Mouse (Mus musculus): Measurements from ENCODE around the gene Mmp9. TPM values are rescaled to one million over a fixed set of nuclear protein-coding genes. Genes with fewer than 3 reads are reported as not detected.

Gene Mmp9
- total and polyA plus RNA-seq, 3 experiments = 0.63 to 0.82 TPM; not detected in 1

- no peaks in the 10 kb centered on the region for H3K36me3 ChIP-seq (replicated peaks)
- H3K4me1 ChIP-seq (ENCODE audit: insufficient read depth, low read depth, low read length) = no peaks in the 10 kb centered on the region
- H3K4me3 ChIP-seq (ENCODE audit: low read depth, low read length) = no peak overlapping the region
- H3K27me3 ChIP-seq (ENCODE audit: insufficient read depth, low read length) = peaks cover 24% of the 10 kb centered on the region
- TF ChIP-seq GATA1 (IDR thresholded peaks at IDR 0.05; ENCODE audit: borderline replicate concordance, low read length) (no peak), GATA2 (IDR thresholded peaks at IDR 0.05; ENCODE audit: borderline replicate concordance, low read depth, low read length) (no peak), CTCF (IDR thresholded peaks at IDR 0.05; ENCODE audit: low read depth, low read length) (no peak), POLR2AphosphoS5 (IDR thresholded peaks at IDR 0.05; ENCODE audit: insufficient replicate concordance, low read depth, low read length) (no peak), TAL1 (conservative IDR thresholded peaks at IDR 0.05; ENCODE audit: low read depth, low read length) (no peak)
- DNase-seq (ENCODE audit: low spot score) = no peak
- no peak for ATAC-seq (ENCODE audit: extremely low read depth, insufficient number of reproducible peaks, low FRiP score, poor library complexity, severe bottlenecking)
- no peaks in the 10 kb centered on the region for H3K9me3 ChIP-seq (replicated peaks)
Observed at GRCm38 (mm10) chr2:164930706-164931581, 9.6 kb upstream of the Mmp9 start.

DNA sequence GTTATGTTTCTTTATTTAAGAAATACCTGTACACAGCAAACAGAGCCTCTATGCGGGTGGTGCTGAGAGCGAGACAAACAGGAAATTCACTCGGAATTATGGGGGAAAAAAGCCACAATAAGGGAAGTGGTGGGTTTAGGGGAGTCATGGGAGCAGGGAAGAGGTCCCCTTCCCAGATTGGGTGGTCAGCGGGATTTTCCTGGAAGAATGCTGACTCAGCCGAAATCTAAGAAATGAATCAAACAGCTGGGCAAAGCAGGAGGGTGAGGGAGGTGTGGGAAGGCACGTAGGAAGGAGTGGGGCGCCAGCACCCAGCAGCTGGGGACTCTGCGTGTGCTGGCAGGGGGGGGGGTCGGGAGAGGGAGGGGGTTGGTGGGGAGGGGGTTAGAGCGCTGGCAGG, 7.0 kb upstream of the Mmp9 start:
- no peaks in the 10 kb centered on the region for H3K36me3 ChIP-seq (replicated peaks)
- H3K9me3 ChIP-seq (replicated peaks) = no peaks in the 10 kb centered on the region
- DNase-seq (ENCODE audit: low spot score) = no peak
- peaks cover 4% of the 10 kb centered on the region; the same call in 1 of the 2 replicates for H3K4me1 ChIP-seq (ENCODE audit: insufficient read depth, low read depth, low read length)
- no peak for TF ChIP-seq POLR2AphosphoS5 (IDR thresholded peaks at IDR 0.05; ENCODE audit: insufficient replicate concordance, low read depth, low read length)
- no peak for TF ChIP-seq CTCF (IDR thresholded peaks at IDR 0.05; ENCODE audit: low read depth, low read length)
- TF ChIP-seq GATA2 (IDR thresholded peaks at IDR 0.05; ENCODE audit: borderline replicate concordance, low read depth, low read length) = no peak
- TF ChIP-seq GATA1 (IDR thresholded peaks at IDR 0.05; ENCODE audit: borderline replicate concordance, low read length) = no peak
- no peak for TF ChIP-seq TAL1 (conservative IDR thresholded peaks at IDR 0.05; ENCODE audit: low read depth, low read length)
- H3K27me3 ChIP-seq (ENCODE audit: insufficient read depth, low read length) = peaks cover 26% of the 10 kb centered on the region; the same call in 1 of the 2 replicates
- H3K4me3 ChIP-seq (ENCODE audit: low read depth, low read length) = no peak overlapping the region
- ATAC-seq (ENCODE audit: extremely low read depth, insufficient number of reproducible peaks, low FRiP score, poor library complexity, severe bottlenecking) = no peak

GRCm38 (mm10) chr2:164935991-164936390, 4.6 kb upstream of the Mmp9 start:
- Histone ChIP-seq H3K36me3 (replicated peaks) (no peaks in the 10 kb centered on the region), H3K27me3 (ENCODE audit: insufficient read depth, low read length) (peaks cover 30% of the 10 kb centered on the region; the same call in 1 of the 2 replicates), H3K9me3 (replicated peaks) (no peaks in the 10 kb centered on the region), H3K4me3 (ENCODE audit: low read depth, low read length) (no peak overlapping the region), H3K4me1 (ENCODE audit: insufficient read depth, low read depth, low read length) (peaks cover 6% of the 10 kb centered on the region; the same call in 1 of the 2 replicates)
- no peak for TF ChIP-seq CTCF (IDR thresholded peaks at IDR 0.05; ENCODE audit: low read depth, low read length)
- no peak for TF ChIP-seq TAL1 (conservative IDR thresholded peaks at IDR 0.05; ENCODE audit: low read depth, low read length)
- no peak for ATAC-seq (ENCODE audit: extremely low read depth, insufficient number of reproducible peaks, low FRiP score, poor library complexity, severe bottlenecking)
- no peak for DNase-seq (ENCODE audit: low spot score)

DNA sequence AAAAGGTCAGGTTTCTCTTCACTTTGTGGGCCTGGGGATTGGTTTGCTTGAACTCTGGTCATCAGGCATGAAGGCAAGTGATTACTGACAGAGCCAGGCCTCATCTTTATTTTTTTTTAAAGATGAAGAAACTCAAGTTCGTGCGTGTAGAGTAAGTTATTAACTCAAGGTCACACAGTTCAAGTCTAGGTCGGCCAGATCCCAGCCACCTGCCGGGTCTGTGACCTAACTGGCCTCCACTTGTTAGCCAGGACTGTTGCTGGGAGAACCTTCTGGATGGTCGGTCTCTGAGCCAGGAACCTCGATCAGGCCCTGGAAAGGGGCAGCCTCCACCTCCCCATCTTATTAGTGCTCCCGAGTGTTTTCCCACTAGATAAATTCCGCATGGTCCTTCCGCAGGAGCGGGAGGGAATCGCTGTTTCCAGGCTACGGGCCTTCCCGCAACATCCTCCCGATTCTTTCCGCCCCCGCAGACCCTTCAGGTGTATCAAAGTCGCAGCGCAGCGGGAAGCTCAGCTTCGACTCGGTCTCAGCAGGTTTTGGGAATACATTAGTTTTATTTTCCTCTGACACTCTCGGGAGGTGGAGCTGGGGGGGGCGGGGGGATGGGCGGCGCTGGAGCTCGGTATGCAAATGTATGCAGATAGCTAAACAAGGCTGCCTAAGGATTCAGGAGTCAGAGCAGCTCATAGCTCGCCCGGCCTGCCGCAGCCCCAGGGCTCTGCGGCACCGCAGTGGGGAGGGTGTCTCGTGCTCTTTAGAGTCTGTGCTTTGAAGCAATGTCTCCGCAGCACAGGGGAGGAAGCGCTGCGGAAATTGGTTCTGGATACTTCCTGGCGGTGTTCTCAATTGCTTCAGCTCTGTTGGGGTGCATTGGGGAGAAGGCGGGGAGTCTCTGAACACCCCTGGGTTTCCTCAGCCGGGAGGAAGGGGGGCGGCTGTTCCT, 2.2 kb upstream of the Mmp9 start:
- Histone ChIP-seq H3K36me3 (replicated peaks) (no peaks in the 10 kb centered on the region), H3K4me1 (ENCODE audit: insufficient read depth, low read depth, low read length) (peaks cover 20% of the 10 kb centered on the region), H3K27me3 (ENCODE audit: insufficient read depth, low read length) (peaks cover 22% of the 10 kb centered on the region), H3K9me3 (replicated peaks) (no peaks in the 10 kb centered on the region), H3K4me3 (ENCODE audit: low read depth, low read length) (no peak overlapping the region)
- DNase-seq (ENCODE audit: low spot score) (no peak), ATAC-seq (ENCODE audit: extremely low read depth, insufficient number of reproducible peaks, low FRiP score, poor library complexity, severe bottlenecking) (no peak)
- TF ChIP-seq GATA2 (IDR thresholded peaks at IDR 0.05; ENCODE audit: borderline replicate concordance, low read depth, low read length) (no peak), CTCF (IDR thresholded peaks at IDR 0.05; ENCODE audit: low read depth, low read length) (no peak), GATA1 (IDR thresholded peaks at IDR 0.05; ENCODE audit: borderline replicate concordance, low read length) (no peak), TAL1 (conservative IDR thresholded peaks at IDR 0.05; ENCODE audit: low read depth, low read length) (no peak), POLR2AphosphoS5 (IDR thresholded peaks at IDR 0.05; ENCODE audit: insufficient replicate concordance, low read depth, low read length) (no peak)

DNA sequence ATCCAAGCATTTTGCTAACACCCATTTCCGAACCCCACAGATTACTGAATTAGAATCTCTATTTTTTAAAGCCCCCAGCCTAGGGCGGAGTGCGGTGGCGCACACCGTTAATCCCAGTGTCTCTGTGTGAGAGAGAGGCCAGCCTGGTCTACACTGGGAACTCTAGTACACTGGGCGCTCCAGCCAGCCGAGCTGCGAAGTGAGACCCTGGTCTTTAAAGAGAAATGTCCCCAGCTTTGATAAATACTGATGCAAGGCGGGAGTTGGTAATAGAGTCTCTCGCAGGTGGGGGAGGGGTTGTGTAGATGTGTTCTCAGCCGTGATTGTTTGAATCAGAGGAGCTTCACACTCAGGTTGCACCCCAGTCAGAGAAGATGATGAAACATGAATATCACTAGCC, 1.5 kb upstream of the Mmp9 start:
- ATAC-seq (ENCODE audit: extremely low read depth, insufficient number of reproducible peaks, low FRiP score, poor library complexity, severe bottlenecking) = no peak
- peaks cover 19% of the 10 kb centered on the region for H3K27me3 ChIP-seq (ENCODE audit: insufficient read depth, low read length)
- TF ChIP-seq POLR2AphosphoS5 (IDR thresholded peaks at IDR 0.05; ENCODE audit: insufficient replicate concordance, low read depth, low read length) (no peak), GATA1 (IDR thresholded peaks at IDR 0.05; ENCODE audit: borderline replicate concordance, low read length) (no peak), GATA2 (IDR thresholded peaks at IDR 0.05; ENCODE audit: borderline replicate concordance, low read depth, low read length) (no peak), CTCF (IDR thresholded peaks at IDR 0.05; ENCODE audit: low read depth, low read length) (no peak)
- H3K36me3 ChIP-seq (replicated peaks) = no peaks in the 10 kb centered on the region
- no peak for DNase-seq (ENCODE audit: low spot score)
- H3K4me3 ChIP-seq (ENCODE audit: low read depth, low read length) = no peak overlapping the region
- peaks cover 20% of the 10 kb centered on the region for H3K4me1 ChIP-seq (ENCODE audit: insufficient read depth, low read depth, low read length)
- H3K9me3 ChIP-seq (replicated peaks) = no peaks in the 10 kb centered on the region

All from G1E (cell line).